Mouse (Mus musculus): ENCODE measurements at regions not wholly inside any gene's neighbourhood (a gene's known extent, or its start where the extent isn't known, plus 50 kb on each side); places are given as distances from the start of the nearest gene placed in this dataset.

DNA sequence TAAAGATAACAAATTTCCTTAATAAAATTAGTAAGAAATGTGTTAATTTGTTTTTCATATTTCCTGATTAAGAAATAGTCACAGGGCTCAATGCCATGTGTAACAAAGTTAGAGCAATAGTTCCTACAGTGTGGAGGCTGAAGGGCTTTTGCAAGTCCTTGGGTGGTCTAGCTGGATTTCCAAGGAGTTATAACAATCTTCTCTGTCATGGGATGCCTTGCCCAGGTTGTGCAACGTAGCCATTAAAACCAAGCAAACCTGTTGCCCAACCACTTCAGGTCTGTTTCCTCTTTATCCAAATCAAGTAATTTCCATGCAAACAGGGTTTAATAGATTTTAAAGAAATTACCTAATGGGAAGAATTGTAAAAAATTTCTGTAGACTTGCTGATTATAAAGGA is 59.8 kb upstream of the Ptpn12 start:
- TF ChIP-seq CTCF (IDR thresholded peaks at IDR 0.05 in 2 of 3, conservative IDR thresholded peaks at IDR 0.05 in 1 of 3; ENCODE audit: control insufficient read depth in 1 of 3, insufficient read depth in 1 of 3, low read depth in 2 of 3, low read length in 3 of 3, poor library complexity in 1 of 3, severe bottlenecking in 1 of 3) = no peak
- no peak for TF ChIP-seq EP300 (IDR thresholded peaks at IDR 0.05; ENCODE audit: low read depth in 1 of 2, low read length in 2 of 2)
- no peak for TF ChIP-seq POLR2AphosphoS2 (IDR thresholded peaks at IDR 0.05; ENCODE audit: low read length)

Measured in MEL (cell line).